Mouse (Mus musculus) liver, embryonic 16.5 days (tissue): ENCODE results near the gene Olfr322. TPM values are rescaled to one million over a fixed set of nuclear protein-coding genes. Genes with fewer than 3 reads are reported as not detected.

Source experiments
- ATAC-seq: fragments of 200-750 bp; cut with Nextera tagmentation; 2 replicates; pipeline ENCODE4 v1.8.0; 2017; ENCODE audit warnings: low read depth, mild to moderate bottlenecking, moderate number of reproducible peaks, moderate library complexity
- H3K27ac ChIP-seq: fragments of 300-500 bp; sonication (generic); 2 replicates; pipeline ENCODE4 v1.5.1; 2014; ENCODE audit warnings: mild to moderate bottlenecking, low read length
- H3K27me3 ChIP-seq: fragments of 300-500 bp; sonication (generic); 2 replicates; pipeline ENCODE4 v1.6.1; 2014; ENCODE audit warnings: low read depth, low read length, mixed read lengths; ENCODE audit not compliant: control insufficient read depth, insufficient read depth
- H3K36me3 ChIP-seq: fragments of 300-500 bp; sonication (generic); 2 replicates; pipeline ENCODE4 v1.6.1; 2014; ENCODE audit warnings: mild to moderate bottlenecking; ENCODE audit not compliant: control insufficient read depth, insufficient read depth
- H3K4me1 ChIP-seq: fragments of 300-500 bp; sonication (generic); 2 replicates; pipeline ENCODE4 v1.6.1; 2014; ENCODE audit warnings: low read depth, low read length, mixed read lengths; ENCODE audit not compliant: control insufficient read depth
- H3K4me2 ChIP-seq: fragments of 300-500 bp; sonication (generic); 2 replicates; pipeline ENCODE4 v1.6.1; 2014; ENCODE audit warnings: low read depth, low read length, mixed read lengths
- H3K4me3 ChIP-seq: fragments of 300-500 bp; sonication (generic); 2 replicates; pipeline ENCODE4 v1.5.1; 2014; ENCODE audit warnings: low read depth, mild to moderate bottlenecking, low read length
- H3K9ac ChIP-seq: fragments of 300-500 bp; sonication (generic); 2 replicates; pipeline ENCODE4 v1.6.1; 2014; ENCODE audit warnings: low read depth, low read length
- H3K9me3 ChIP-seq: fragments of 300-500 bp; sonication (generic); replicated peaks from 2 replicates; pipeline ENCODE4 v1.6.1; 2016; ENCODE audit warnings: low read length; ENCODE audit not compliant: control insufficient read depth
- WGBS: fragments of 180-500 bp; shearing (Covaris S2); extraction: QIAGEN DNeasy Blood & Tissue Kit; methylation state at CpG from one replicate; pipeline ENCODE4 v1.1.7; 2014; ENCODE audit not compliant: insufficient replicate concordance; 5-methylcytosine and 5-hydroxymethylcytosine counted together
- polyA plus RNA-seq: library from polyadenylated mRNA; unstranded; fragments of >200 nt; fragmentation: Nextera tagmentation; extraction: Ambion mirVana; gene quantifications from 2 replicates; pipeline ENCODE4 v1.2.1, GENCODE M21; 2015

Olfr322 gene
- polyA plus RNA-seq, 1 experiment from 2014 or later: 0.08 TPM

DNA sequence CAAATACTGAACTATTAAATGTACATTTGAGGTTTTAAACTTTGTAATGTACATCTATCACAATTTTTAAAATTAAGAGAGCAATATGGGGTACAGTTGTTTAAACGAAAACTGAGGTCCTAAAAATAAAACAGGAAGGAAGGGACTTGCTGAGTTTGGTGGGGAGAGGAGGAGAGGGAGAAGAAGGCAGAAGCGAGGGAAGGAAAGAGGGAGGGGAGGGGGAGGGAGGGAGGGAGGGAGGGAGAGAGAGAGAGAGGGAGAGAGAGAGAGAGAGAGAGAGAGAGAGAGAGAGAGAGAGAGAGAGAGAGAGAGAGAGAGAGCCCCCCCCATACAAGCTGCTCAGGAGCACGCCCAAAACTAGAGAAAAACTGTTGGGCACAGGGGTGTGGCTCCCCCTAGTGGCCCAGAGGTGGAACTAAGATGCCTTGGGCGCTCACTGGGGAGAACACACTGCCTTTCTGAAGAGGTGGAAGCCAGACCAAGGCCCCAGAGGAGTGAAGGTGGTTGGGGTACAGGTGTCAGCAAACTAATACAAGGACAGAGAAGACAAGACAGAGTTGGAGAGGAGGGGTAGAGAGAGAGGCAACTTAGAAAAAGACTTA lies 22.1 kb upstream of the Olfr322 start:
- WGBS: 11% methylated on average over 4 of the region's 4 CpGs

GRCm38 (mm10) chr11:58638176-58638701 lies 20.3 kb upstream of the Olfr322 start:
- WGBS: 70% methylated on average over 7 of the region's 7 CpGs
- Histone ChIP-seq H3K27me3 (no peaks in the 10 kb centered on the region), H3K27ac (no peak overlapping the region), H3K9ac (no peak overlapping the region), H3K9me3 (no peaks in the 10 kb centered on the region), H3K36me3 (0 out of 2 replicates have a peak, but pooled peaks cover 3% of the 10 kb centered on the region), H3K4me1 (peaks cover 17% of the 10 kb centered on the region), H3K4me2 (no peak overlapping the region), H3K4me3 (no peak overlapping the region)
- no peak for ATAC-seq

More for the DNA sequence above, 22.1 kb upstream of the Olfr322 start:
- Histone ChIP-seq H3K4me3 (no peak overlapping the region), H3K27me3 (no peaks in the 10 kb centered on the region), H3K9ac (no peak overlapping the region), H3K27ac (no peak overlapping the region), H3K4me2 (no peak overlapping the region), H3K9me3 (no peaks in the 10 kb centered on the region), H3K4me1 (peaks cover 11% of the 10 kb centered on the region), H3K36me3 (no peaks in the 10 kb centered on the region)
- ATAC-seq: no peak

- under 1% methylated on average over 34 of the region's 34 CpGs for WGBS
- peak within 1 kb of the TSS; percentile 89 for H3K9ac ChIP-seq
These were observed 18.2 kb upstream of the Olfr322 start, which contains the start of gene Trim58 for GRCm38 (mm10) chr11:58640272-58640867. Trim58 (plus strand) TSS chr11:58640465.

GRCm38 (mm10) chr11:58641057-58641456 lies 17.5 kb upstream of the Olfr322 start:
- Histone ChIP-seq H3K9ac (peak overlapping the region; percentile 89), H3K27ac (peak overlapping the region; percentile 100), H3K4me3 (peak overlapping the region; percentile 73), H3K36me3 (peaks cover 21% of the 10 kb centered on the region), H3K4me1 (peaks cover 21% of the 10 kb centered on the region), H3K4me2 (peak overlapping the region; percentile 73), H3K9me3 (no peaks in the 10 kb centered on the region), H3K27me3 (no peaks in the 10 kb centered on the region)
- peak; percentile 75 for ATAC-seq
- 6% methylated on average over 14 of the region's 14 CpGs for WGBS

More at GRCm38 (mm10) chr11:58640272-58640867, 18.2 kb upstream of the Olfr322 start, which contains the start of gene Trim58:
- H3K27me3 ChIP-seq: no peaks in the 10 kb centered on the region
- ATAC-seq: peak; percentile 17
- H3K4me1 ChIP-seq: peaks cover 21% of the 10 kb centered on the region
- peak within 1 kb of the TSS; percentile 73 for H3K4me3 ChIP-seq
- H3K4me2 ChIP-seq: peak within 1 kb of the TSS; percentile 73
- peak within 1 kb of the TSS; percentile 100 for H3K27ac ChIP-seq
- peaks cover 14% of the 10 kb centered on the region for H3K36me3 ChIP-seq
- H3K9me3 ChIP-seq: no peaks in the 10 kb centered on the region

GRCm38 (mm10) chr11:58641638-58642358 lies 16.8 kb upstream of the Olfr322 start:
- H3K4me1 ChIP-seq: peaks cover 19% of the 10 kb centered on the region
- peaks cover 24% of the 10 kb centered on the region for H3K36me3 ChIP-seq
- H3K27me3 ChIP-seq: no peaks in the 10 kb centered on the region
- peak overlapping the region; percentile 73 for H3K4me3 ChIP-seq
- H3K9me3 ChIP-seq: no peaks in the 10 kb centered on the region
- ATAC-seq: peak; percentile 98
- H3K9ac ChIP-seq: peak overlapping the region; percentile 89
- peak overlapping the region; percentile 73 for H3K4me2 ChIP-seq
- H3K27ac ChIP-seq: peak overlapping the region; percentile 100
- WGBS: 37% methylated on average over 13 of the region's 13 CpGs

- peak overlapping the region; percentile 40 for H3K4me3 ChIP-seq
- no peak for ATAC-seq
- peaks cover 18% of the 10 kb centered on the region for H3K4me1 ChIP-seq
- peaks cover 34% of the 10 kb centered on the region for H3K36me3 ChIP-seq
- peak overlapping the region; percentile 73 for H3K4me2 ChIP-seq
- WGBS: 25% methylated on average over 6 of the region's 6 CpGs
- H3K9ac ChIP-seq: peak overlapping the region; percentile 50
- no peaks in the 10 kb centered on the region for H3K27me3 ChIP-seq
- no peaks in the 10 kb centered on the region for H3K9me3 ChIP-seq
- peak overlapping the region; percentile 100 for H3K27ac ChIP-seq
These were observed 15.2 kb upstream of the Olfr322 start for GRCm38 (mm10) chr11:58643350-58643749.

DNA sequence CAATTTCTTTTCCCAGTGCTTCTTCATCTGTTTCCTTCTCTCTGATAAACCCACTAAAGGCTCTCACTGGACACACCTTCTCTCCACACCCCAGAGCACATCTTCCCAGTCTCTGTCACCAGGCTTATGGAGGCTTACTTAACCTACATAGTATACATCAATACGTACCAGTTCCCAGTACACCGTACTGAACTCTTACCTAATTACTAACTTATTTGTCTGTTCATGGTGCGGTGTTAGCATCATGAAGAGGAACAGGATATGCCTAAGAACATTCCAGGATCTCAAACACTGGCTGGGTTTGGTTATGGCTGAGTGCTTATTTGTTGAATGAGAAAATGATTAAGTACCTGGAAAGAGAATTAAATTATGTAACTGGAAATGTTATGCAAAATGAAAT lies 3.4 kb upstream of the Olfr322 start:
- ATAC-seq: no peak
- no peaks in the 10 kb centered on the region for H3K9me3 ChIP-seq
- H3K27me3 ChIP-seq: no peaks in the 10 kb centered on the region
- no peak overlapping the region for H3K4me2 ChIP-seq
- no peak overlapping the region for H3K4me3 ChIP-seq
- H3K9ac ChIP-seq: no peak overlapping the region
- 85% methylated on average over 3 of the region's 3 CpGs for WGBS
- no peaks in the 10 kb centered on the region for H3K4me1 ChIP-seq
- peaks cover 17% of the 10 kb centered on the region for H3K36me3 ChIP-seq
- H3K27ac ChIP-seq: no peak overlapping the region

- no peaks in the 10 kb centered on the region for H3K36me3 ChIP-seq
- H3K27ac ChIP-seq: no peak overlapping the region
- H3K4me2 ChIP-seq: no peak overlapping the region
- H3K9ac ChIP-seq: no peak overlapping the region
- H3K27me3 ChIP-seq: no peaks in the 10 kb centered on the region
- ATAC-seq: no peak
- no peaks in the 10 kb centered on the region for H3K9me3 ChIP-seq
- H3K4me1 ChIP-seq: no peaks in the 10 kb centered on the region
- no peak overlapping the region for H3K4me3 ChIP-seq
These were observed 10.7 kb downstream of the Olfr322 start for GRCm38 (mm10) chr11:58669252-58669651.
